Mouse (Mus musculus): ENCODE results near the gene Tfb2m. TPM values are rescaled to one million over a fixed set of nuclear protein-coding genes. Genes with fewer than 3 reads are reported as not detected.
A peak's percentile ranks its signal among the peaks of the same experiment; 100 is the strongest.

Gene Tfb2m
- total RNA-seq, 2 experiments from 2014 or later = 33.9 to 42.3 TPM

GRCm38 (mm10) chr1:179511895-179512294, 34.2 kb downstream of the Tfb2m start:
- intact Hi-C loops (cut with DNase I) = no loop called here
- no peak for DNase-seq

GRCm38 (mm10) chr1:179510546-179511340, 35.3 kb downstream of the Tfb2m start:
- intact Hi-C loops (cut with DNase I) = no loop called here
- no peak for DNase-seq

- intact Hi-C loops (cut with DNase I) = loop anchor here (10.0 kb wide), 1 partner anchor 338 kb away; no protein-coding TSS in a partner anchor
- peak; percentile 29 to 44 for DNase-seq
Measured at GRCm38 (mm10) chr1:179506530-179507315, 39.3 kb downstream of the Tfb2m start.

DNA sequence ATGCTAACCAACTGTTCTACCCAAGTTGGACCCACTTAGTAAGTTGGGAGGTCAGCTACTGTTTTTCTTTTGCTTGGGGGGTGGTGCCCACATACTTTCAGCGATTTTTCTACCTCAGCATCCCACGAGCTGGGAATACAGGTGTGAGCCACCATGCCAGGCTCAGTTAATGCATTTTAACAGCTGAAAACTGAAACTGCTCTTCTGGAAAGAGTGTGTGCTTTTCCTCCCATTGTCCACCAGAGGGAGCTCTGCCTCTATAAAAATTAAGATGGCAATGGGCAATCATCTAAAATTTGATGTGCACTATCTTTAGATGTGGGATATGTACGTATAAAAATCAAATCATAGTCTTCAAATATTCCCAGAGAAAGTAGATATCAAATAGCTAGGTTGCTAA, 43.5 kb downstream of the Tfb2m start:
- intact Hi-C loops (cut with DNase I) = loop anchor here (2.0 to 10.0 kb wide), 4 partner anchors 35 to 342 kb away; no protein-coding TSS in a partner anchor
- DNase-seq = peak in 1 of 2 experiments; percentile 21

DNA sequence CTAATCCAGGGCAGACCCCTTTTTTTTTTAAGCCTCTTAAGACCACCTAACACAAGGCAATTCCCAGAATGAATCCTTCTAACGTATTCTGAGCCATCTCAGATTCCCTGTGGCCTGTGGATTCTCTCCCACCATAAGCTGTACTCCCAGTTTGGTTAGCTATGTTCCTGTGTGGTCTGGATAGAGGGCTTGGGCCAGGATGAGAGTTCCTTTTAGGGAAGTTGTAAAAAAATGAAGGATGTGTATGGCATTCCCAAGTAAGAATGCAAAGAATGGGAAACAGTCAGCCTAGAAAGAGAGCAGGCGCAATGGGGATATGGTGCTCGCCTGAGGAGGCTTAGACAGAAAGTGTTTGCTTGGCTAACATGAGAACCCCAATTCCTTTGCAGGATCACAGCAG, 46.8 kb downstream of the Tfb2m start:
- intact Hi-C loops (cut with DNase I) = no loop called here

GRCm38 (mm10) chr1:179492908-179493307, 53.2 kb downstream of the Tfb2m start:
- no peak for DNase-seq
- intact Hi-C loops (cut with DNase I) = no loop called here

More for the DNA sequence above, 46.8 kb downstream of the Tfb2m start:
- DNase-seq = no peak

- intact Hi-C loops (cut with DNase I) = no loop called here
Measured at GRCm38 (mm10) chr1:179488520-179488919, 57.5 kb downstream of the Tfb2m start.

GRCm38 (mm10) chr1:179487990-179488389, 58.1 kb downstream of the Tfb2m start:
- no peak for DNase-seq
- intact Hi-C loops (cut with DNase I) = no loop called here

More at GRCm38 (mm10) chr1:179488520-179488919, 57.5 kb downstream of the Tfb2m start:
- DNase-seq = no peak

DNA sequence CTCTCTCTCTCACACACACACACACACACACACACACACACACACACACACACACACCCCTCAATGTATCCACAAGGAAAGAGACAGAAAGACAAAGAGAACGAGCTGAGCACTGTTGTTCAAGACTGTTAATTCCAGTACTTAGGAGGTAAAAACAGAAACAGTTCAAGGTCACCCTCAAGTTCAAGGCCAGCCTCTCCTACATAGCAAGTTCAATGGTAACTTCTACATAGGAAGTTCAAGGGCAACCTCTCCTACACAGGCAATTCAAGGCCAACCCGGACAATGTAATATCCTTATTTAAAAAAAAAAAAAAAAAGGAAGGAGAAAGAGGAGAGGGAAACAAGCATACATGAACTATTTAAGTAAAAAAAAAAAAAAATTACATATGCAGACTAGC, 58.8 kb downstream of the Tfb2m start:
- intact Hi-C loops (cut with DNase I) = no loop called here
- DNase-seq = no peak

DNA sequence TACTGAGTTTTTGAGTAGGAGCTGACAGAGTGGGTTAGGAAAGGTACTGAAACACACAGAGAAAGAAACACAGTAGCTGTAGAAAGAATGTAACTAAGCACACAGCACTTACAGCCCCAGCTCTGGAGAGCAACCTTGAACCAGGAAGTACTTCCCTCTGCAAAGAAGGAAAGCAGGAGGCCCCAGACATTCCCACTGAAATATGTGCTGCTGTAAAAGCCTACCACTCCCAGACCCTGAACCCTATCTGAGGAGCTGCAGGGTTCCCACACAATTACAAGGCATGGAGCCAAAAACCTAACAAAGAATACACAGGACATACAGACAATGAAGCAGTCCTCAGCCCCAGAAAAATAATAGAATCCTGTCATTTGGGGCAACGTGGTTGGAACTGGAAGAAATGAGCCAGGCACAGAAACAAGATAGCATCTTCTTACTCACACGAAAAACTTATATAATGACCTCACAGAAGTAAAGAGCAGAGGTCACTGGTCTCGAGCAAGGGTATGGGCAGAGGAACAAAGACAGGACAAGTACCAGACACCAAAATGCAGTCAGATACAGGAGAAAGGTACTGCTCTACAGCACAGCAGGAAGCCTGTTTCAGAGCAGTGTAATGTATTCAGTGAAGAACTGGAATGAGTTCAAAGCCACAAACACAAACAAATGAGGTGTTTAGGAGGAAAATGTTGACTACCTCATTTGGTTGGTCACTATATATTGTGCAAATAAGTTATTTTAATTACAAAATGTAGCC, 60.1 kb downstream of the Tfb2m start:
- intact Hi-C loops (cut with DNase I) = no loop called here
- no peak for DNase-seq

DNA sequence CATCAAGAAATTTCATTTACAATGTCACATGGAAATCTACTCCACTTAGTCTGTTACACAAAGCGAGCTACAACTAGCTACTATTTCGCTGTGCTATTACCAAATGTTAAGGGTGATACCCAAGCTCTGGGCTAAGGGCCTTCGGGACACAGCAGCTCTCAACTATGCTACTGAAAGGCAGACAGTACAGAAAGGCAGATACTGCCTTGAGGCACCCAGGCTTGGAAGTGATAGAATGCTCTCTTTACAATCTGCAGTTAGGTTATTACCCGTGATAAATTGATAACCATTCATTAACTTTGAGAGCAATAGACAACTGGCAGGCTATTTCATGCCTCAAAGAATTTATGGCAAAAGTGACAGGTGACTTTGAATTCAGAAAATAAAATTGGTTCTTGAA, 65.2 kb downstream of the Tfb2m start:
- DNase-seq = no peak
- intact Hi-C loops (cut with DNase I) = no loop called here

Other genes starting within 250 kb of the Tfb2m start
- 1 to 10 TPM; 5.9 to 9.3 TPM for gene Smyd3, start 28.2 kb downstream of the Tfb2m start, total RNA-seq (2021)
- gene Cnst, start 103 bp upstream of the Tfb2m start, total RNA-seq (2021) = 10 to 100 TPM; 43.6 to 51.9 TPM
- gene Sccpdh, start 121.9 kb upstream of the Tfb2m start, total RNA-seq (2021) = 10 to 100 TPM; 61.0 to 65.4 TPM
- under 1 TPM; 0.41 to 0.72 TPM for gene Kif28, start 199.0 kb upstream of the Tfb2m start, total RNA-seq (2021)